Comparison of ENCODE assay signal across 8 mouse cellular contexts in the genomic region with DNA sequence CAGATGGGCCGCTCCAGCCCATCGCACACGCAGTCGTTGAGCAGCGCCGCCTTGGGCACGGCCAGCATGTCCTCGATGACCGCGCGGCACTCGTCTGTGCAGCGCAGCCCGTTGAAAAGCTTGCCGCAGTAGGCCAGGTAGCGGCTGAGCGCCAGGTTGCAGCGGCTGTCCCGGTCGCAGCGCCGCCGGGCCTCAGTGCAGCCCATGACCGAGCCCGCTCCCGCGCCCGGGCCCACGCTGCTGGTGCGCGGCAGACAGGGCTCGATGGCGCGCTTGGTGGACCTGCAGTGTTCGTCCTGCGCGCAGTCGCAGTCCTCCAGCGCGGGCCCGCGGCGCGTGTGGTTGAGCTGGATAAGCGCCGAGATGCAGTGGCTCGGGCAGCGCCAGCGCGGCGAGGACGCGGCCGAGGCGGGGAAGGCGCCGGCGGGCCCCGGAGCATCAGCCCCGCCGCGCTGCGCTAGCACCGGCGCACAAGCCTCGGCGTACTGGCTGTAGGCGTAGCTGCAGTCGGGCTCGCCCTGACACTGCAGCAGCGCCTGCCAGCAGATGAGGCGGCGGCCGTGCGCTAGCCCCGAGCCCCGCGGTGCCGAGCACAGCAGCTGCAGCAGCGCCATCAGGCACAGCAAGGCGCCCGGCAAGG. TPM values are rescaled to one million over a fixed set of nuclear protein-coding genes. Genes with fewer than 3 reads are reported as not detected.
DNase-seq lines count a peak whose midpoint lies in the region; ATAC-seq lines count a peak whose summit lies in the region.

No protein-coding gene starts in this region.

- peak; percentile 59 for ATAC-seq in forebrain, embryonic 15.5 days (replicated peaks)

- peak; percentile 56 for DNase-seq in ES-CJ7 (ENCODE audit: low read depth, low spot score)
- DNase-seq in adrenal gland, postnatal 10 days: peak; percentile 78
- DNase-seq in heart, postnatal 36 days: peak; percentile 53 to 68
- DNase-seq in layer of hippocampus, postnatal 14 days (ENCODE audit: low spot score in 2 of 2): peak; percentile 69
- DNase-seq in lung, postnatal 25 days (ENCODE audit: low spot score): peak; percentile 3
- peak; percentile 74 for DNase-seq in right cerebral cortex, postnatal 14 days
- DNase-seq in thymus, postnatal 10 days (ENCODE audit: low spot score in 2 of 2): no peak

- intact Hi-C loops in heart, postnatal 36 days (cut with DNase I): loop anchor here (2.0 to 10.0 kb wide), 11 partner anchors 86 to 566 kb away; no protein-coding TSS in a partner anchor

- peak overlapping the region; percentile 94 for H3K27ac ChIP-seq in forebrain, embryonic 15.5 days (replicated peaks)

- H3K36me3 ChIP-seq in forebrain, embryonic 15.5 days: no peaks in the 10 kb centered on the region

- peak overlapping the region; percentile 72 for H3K4me3 ChIP-seq in forebrain, embryonic 15.5 days

- H3K9me3 ChIP-seq in forebrain, embryonic 15.5 days: no peaks in the 10 kb centered on the region

- H3K27me3 ChIP-seq in forebrain, embryonic 15.5 days: no peaks in the 10 kb centered on the region

- WGBS in forebrain, embryonic 15.5 days: under 1% methylated on average over 79 of the region's 82 CpGs

- H3K4me2 ChIP-seq in forebrain, embryonic 15.5 days (replicated peaks): peak overlapping the region; percentile 94

- H3K9ac ChIP-seq in forebrain, embryonic 15.5 days (replicated peaks): peak overlapping the region; percentile 79

- H3K4me1 ChIP-seq in forebrain, embryonic 15.5 days: peaks cover 40% of the 10 kb centered on the region

RNA-seq across cellular contexts. Expression of gene Gas1, which starts 0.9 kb away (rescaled TPM):
- total RNA-seq in adrenal gland, postnatal 10 days (2021): 10 to 100 TPM; 51.9 to 66.8 TPM
- 37.8 and 44.9 TPM in 2 replicates for polyA plus RNA-seq in forebrain, embryonic 15.5 days (2015; fragmentation: Nextera tagmentation; extraction: Ambion mirVana)
- total RNA-seq in heart, postnatal 36 days (2021): 10 to 100 TPM; 30.8 to 35.8 TPM
- 10 to 100 TPM; 11.5 to 11.8 TPM for total RNA-seq in layer of hippocampus, postnatal 14 days (2021)

Comparison
In these comparisons a context has a peak if more than half of its experiments do, and no peak if none do; other contexts are left out.
1. DNase-seq: peak in ES-CJ7 (single experiment), adrenal gland, postnatal 10 days (single experiment), heart, postnatal 36 days (2 of 2), layer of hippocampus, postnatal 14 days (2 of 2), lung, postnatal 25 days (single experiment) and right cerebral cortex, postnatal 14 days (single experiment); none in thymus, postnatal 10 days (0 of 2).